Mouse (Mus musculus) hindbrain, embryonic 15.5 days (tissue): Measurements from ENCODE around the gene Abca14. TPM values are rescaled to one million over a fixed set of nuclear protein-coding genes. Genes with fewer than 3 reads are reported as not detected.
A peak's percentile ranks its signal among the peaks of the same experiment; 100 is the strongest.

Source experiments
- ATAC-seq: fragments of 200-750 bp; cut with Nextera tagmentation; 2 replicates; pipeline ENCODE4 v1.8.0; 2017; ENCODE audit warnings: low read depth, moderate number of reproducible peaks, moderate TSS enrichment; ENCODE audit not compliant: low FRiP score
- H3K27ac ChIP-seq: fragments of 300-500 bp; sonication (generic); replicated peaks from 2 replicates; pipeline ENCODE4 v1.5.1; 2015; ENCODE audit warnings: mild to moderate bottlenecking, inconsistent platforms
- H3K27me3 ChIP-seq: fragments of 300-500 bp; sonication (generic); 2 replicates; pipeline ENCODE4 v1.6.1; 2015; ENCODE audit warnings: control low read depth, inconsistent platforms
- H3K36me3 ChIP-seq: fragments of 300-500 bp; sonication (generic); 2 replicates; pipeline ENCODE4 v1.6.1; 2015; ENCODE audit warnings: control low read depth, inconsistent platforms
- H3K4me1 ChIP-seq: fragments of 300-500 bp; sonication (generic); replicated peaks from 2 replicates; pipeline ENCODE4 v1.6.1; 2015; ENCODE audit warnings: control low read depth, inconsistent platforms
- H3K4me2 ChIP-seq: fragments of 300-500 bp; sonication (generic); 2 replicates; pipeline ENCODE4 v1.6.1; 2015; ENCODE audit warnings: moderate library complexity, mild to moderate bottlenecking, inconsistent platforms
- H3K4me3 ChIP-seq: fragments of 300-500 bp; sonication (generic); 2 replicates; pipeline ENCODE4 v1.5.1; 2015; ENCODE audit warnings: mild to moderate bottlenecking, inconsistent platforms
- H3K9ac ChIP-seq: fragments of 300-500 bp; sonication (generic); 2 replicates; pipeline ENCODE4 v1.6.1; 2015; ENCODE audit warnings: inconsistent platforms
- H3K9me3 ChIP-seq: fragments of 300-500 bp; sonication (generic); 2 replicates; pipeline ENCODE4 v1.6.1; 2016; ENCODE audit warnings: control low read depth, inconsistent platforms
- WGBS: fragments of 180-500 bp; shearing (Covaris S2); methylation state at CpG from one replicate; pipeline ENCODE4 v1.1.7; 2015; 5-methylcytosine and 5-hydroxymethylcytosine counted together
- polyA plus RNA-seq: library from polyadenylated mRNA; unstranded; fragments of >200 nt; fragmentation: Nextera tagmentation; extraction: Ambion mirVana; gene quantifications from 2 replicates; pipeline ENCODE4 v1.2.1, GENCODE M21; 2015

The Abca14 gene
- polyA plus RNA-seq, 1 experiment from 2014 or later: not detected

DNA sequence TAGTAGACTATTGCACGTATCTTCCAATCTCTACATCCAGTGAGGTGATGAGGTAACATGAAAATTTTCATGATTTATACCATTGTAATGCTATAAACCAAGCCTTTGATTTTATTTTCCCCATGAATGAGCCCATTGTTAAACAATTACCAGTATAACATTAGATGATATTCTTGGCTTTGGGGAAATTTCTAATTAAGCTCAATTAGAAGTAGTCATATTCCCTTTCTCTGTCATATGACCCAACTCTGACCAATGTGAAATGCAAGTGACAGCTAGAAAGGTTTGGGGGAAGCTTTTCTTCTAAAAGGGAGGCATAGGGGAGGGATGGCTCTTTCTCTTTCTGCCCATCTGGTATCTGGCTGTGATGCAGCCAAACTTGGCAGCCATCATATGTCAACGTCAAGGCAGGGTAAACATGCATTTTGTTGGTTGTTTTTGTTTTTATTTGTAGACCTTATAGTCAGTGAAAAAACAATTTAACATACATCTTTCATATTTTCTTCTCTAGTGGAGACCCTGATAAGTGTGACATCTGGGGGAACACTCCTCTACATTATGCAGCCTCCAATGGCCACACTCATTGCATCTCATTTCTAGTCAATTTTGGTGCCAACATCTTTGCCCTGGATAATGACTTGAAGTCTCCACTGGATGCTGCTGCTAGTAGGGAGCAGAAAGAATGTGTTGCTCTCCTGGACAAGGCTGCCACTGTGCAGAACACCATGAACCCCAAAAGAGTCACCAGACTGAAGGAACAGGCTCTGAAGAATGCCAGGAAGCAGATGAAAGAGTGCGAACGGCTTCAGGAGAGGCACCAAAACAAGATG, 22.1 kb upstream of the Abca14 start:
- no peak overlapping the region for H3K4me2 ChIP-seq
- no peak overlapping the region for H3K4me3 ChIP-seq
- H3K4me1 ChIP-seq: no peaks in the 10 kb centered on the region
- no peaks in the 10 kb centered on the region for H3K27me3 ChIP-seq
- H3K27ac ChIP-seq: no peak overlapping the region
- WGBS: 86% methylated on average over 4 of the region's 4 CpGs
- H3K9me3 ChIP-seq: no peaks in the 10 kb centered on the region
- H3K9ac ChIP-seq: no peak overlapping the region
- no peak for ATAC-seq
- H3K36me3 ChIP-seq: no peaks in the 10 kb centered on the region

DNA sequence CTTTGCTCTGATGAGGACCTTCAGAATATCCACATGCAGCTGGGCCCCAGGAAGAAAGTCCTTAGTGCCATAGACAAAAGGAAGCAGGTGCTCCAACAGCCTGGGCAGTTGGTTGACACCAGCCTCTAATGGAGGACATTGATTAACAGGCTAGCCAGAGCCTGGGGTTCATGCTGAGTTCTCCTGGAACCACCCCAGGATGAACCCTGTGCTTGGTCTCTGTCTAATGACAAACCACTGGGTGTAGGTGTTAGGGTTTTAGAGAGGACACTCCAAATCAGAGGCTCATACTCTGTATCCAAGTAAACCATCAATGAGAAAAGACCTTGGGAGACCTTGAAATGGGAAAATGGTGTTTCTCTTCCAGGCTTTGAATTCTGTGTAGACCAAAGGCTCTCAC, 20.9 kb upstream of the Abca14 start:
- Histone ChIP-seq H3K4me2 (no peak overlapping the region), H3K4me3 (no peak overlapping the region), H3K4me1 (no peaks in the 10 kb centered on the region), H3K27ac (no peak overlapping the region), H3K9me3 (no peaks in the 10 kb centered on the region), H3K36me3 (no peaks in the 10 kb centered on the region), H3K27me3 (no peaks in the 10 kb centered on the region), H3K9ac (no peak overlapping the region)
- no peak for ATAC-seq

DNA sequence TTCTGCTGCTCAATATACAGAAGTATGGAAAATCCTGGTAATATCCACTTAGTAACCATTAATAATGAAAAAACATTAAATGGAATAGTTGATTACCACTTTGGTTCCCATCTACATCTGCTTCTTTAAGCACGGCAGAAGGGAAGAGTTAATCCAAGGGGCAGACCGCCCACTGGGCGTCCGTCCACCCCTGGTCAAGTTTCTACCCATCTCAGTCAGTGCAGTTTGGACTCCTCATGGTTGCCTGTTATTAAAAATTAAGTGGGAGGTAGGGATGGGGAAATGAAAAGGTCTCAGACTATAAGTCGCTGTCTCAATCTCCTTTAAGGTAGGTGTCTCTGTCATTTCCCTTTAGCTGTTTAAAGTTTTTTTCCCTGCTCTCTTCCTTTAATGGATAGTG, 14.8 kb upstream of the Abca14 start:
- WGBS: 90% methylated on average over 5 of the region's 5 CpGs

DNA sequence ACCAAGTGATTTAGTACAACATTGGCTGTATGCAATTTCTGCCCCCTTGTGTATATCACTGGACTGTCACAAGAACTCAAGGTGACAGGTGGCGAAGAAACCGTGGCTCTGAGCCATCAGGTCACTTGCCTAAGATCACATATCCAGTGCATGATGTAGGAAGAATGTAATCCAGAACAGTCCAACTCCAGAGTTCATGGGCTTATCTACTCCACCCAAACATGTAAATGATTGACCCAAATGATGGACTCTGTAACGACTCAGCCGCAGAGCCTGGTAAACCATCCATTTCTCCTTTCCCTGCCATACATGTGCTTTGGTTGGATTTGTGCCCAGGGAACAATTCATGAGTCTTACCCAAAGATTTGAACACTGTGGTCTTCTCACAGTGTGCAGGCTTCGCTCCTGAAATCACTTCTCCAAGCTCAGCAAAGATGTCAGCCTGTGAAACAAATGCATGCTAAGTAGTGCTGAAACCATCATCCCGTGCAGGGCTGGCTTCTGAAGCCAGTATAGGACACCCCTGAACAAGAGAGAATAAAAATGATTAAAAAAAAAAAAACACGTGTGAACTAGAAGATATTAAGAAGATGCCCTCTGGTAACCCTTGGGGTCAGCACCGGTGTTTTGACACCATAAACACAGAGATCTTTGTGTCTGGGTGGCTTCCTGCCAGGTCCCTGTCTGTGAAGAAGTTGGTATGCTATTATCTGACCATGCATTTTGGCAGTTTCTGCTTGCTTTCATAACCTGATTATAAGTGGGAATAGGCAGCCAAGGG, 14.2 kb upstream of the Abca14 start:
- Histone ChIP-seq H3K27me3 (no peaks in the 10 kb centered on the region), H3K4me1 (peaks cover 8% of the 10 kb centered on the region; the same call in 1 of the 2 replicates), H3K36me3 (no peaks in the 10 kb centered on the region), H3K27ac (no peak overlapping the region), H3K4me3 (no peak overlapping the region), H3K9me3 (no peaks in the 10 kb centered on the region), H3K9ac (no peak overlapping the region), H3K4me2 (no peak overlapping the region)
- WGBS: 64% methylated on average over 8 of the region's 8 CpGs
- ATAC-seq: no peak

More for the DNA sequence above, 14.8 kb upstream of the Abca14 start:
- Histone ChIP-seq H3K36me3 (no peaks in the 10 kb centered on the region), H3K9me3 (no peaks in the 10 kb centered on the region), H3K4me1 (peaks cover 8% of the 10 kb centered on the region; the same call in 1 of the 2 replicates), H3K9ac (no peak overlapping the region), H3K4me2 (no peak overlapping the region), H3K4me3 (no peak overlapping the region), H3K27me3 (no peaks in the 10 kb centered on the region), H3K27ac (no peak overlapping the region)
- ATAC-seq: no peak

DNA sequence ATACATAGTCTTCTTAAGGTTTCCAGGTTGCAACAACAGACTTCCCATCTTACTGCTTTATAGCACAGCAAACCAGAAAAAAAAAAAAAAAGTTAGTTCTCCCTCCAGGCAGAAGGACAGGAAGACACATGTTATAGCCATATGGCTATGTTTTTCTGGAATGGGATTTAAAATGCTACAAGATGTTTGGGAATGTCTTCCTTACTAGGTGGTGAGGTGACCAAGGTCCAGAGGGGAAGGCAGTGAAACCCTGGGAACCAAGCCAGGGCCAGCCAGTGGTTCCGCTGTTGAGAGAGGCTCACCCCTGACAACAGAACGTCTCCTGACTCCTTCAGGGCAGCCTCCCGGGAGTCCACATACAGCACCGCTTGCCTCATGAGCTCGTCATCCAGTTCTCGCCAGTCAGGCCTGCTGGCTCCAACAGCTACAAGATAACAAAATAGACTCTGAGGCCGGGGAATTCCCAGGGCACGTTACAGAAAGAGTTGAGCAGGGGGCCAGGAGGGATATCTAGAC, 13.6 kb upstream of the Abca14 start:
- H3K27ac ChIP-seq: no peak overlapping the region
- WGBS: 54% methylated on average over 8 of the region's 8 CpGs
- no peak for ATAC-seq

DNA sequence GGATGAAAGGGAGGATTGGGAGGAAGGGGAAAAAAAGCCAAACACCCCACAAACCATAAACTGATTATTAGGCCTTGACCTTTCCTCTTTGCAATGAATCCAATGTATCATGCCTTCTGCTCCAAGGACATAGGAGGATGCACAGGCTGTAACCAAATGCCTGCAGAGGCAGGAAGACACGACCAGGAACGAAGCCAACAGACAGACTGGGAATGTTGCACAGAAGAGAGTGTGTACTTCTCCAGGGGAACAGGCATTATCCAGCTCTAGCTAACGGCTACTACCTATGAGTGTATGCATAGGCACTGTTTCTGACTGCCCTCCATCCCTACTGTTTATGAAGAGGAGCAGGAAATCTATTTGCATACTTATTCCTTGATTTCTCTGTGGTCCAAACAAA, 11.6 kb upstream of the Abca14 start:
- Histone ChIP-seq H3K4me1 (peaks cover 8% of the 10 kb centered on the region; the same call in 1 of the 2 replicates), H3K27me3 (no peaks in the 10 kb centered on the region), H3K9ac (no peak overlapping the region), H3K4me2 (no peak overlapping the region), H3K36me3 (no peaks in the 10 kb centered on the region), H3K27ac (no peak overlapping the region), H3K9me3 (no peaks in the 10 kb centered on the region), H3K4me3 (no peak overlapping the region)
- no peak for ATAC-seq
- WGBS: 69% methylated on average over 3 of the region's 3 CpGs

More for the DNA sequence above, 13.6 kb upstream of the Abca14 start:
- H3K9ac ChIP-seq: no peak overlapping the region
- H3K4me1 ChIP-seq: peaks cover 8% of the 10 kb centered on the region; the same call in 1 of the 2 replicates
- H3K27me3 ChIP-seq: no peaks in the 10 kb centered on the region
- H3K36me3 ChIP-seq: no peaks in the 10 kb centered on the region
- no peak overlapping the region for H3K4me3 ChIP-seq
- H3K4me2 ChIP-seq: no peak overlapping the region
- no peaks in the 10 kb centered on the region for H3K9me3 ChIP-seq

DNA sequence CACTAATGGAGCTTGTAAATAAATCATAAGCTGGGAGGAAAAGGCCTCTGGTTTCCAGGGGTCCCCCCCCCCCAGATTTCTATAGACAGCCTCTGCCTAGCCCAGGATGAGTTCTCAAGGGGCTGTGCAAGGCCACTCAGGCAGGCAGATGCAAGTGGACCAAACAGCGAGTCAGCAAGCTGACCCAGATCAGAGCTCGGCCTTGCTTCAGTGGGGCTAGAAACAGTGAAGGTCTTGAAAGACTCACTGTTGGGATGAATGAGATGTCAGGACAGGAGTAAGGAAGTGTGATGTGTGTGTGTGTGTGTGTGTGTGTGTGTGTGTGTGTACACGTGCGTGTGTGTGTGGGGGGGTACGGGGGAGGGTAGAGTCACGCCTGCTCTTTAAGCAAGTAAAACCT, 10.9 kb upstream of the Abca14 start:
- no peak overlapping the region for H3K9ac ChIP-seq
- H3K4me2 ChIP-seq: no peak overlapping the region
- ATAC-seq: no peak
- H3K4me1 ChIP-seq: peaks cover 8% of the 10 kb centered on the region; the same call in 1 of the 2 replicates
- no peaks in the 10 kb centered on the region for H3K27me3 ChIP-seq
- H3K36me3 ChIP-seq: no peaks in the 10 kb centered on the region
- H3K27ac ChIP-seq: no peak overlapping the region
- 86% methylated on average over 6 of the region's 6 CpGs for WGBS
- H3K4me3 ChIP-seq: no peak overlapping the region
- no peaks in the 10 kb centered on the region for H3K9me3 ChIP-seq

DNA sequence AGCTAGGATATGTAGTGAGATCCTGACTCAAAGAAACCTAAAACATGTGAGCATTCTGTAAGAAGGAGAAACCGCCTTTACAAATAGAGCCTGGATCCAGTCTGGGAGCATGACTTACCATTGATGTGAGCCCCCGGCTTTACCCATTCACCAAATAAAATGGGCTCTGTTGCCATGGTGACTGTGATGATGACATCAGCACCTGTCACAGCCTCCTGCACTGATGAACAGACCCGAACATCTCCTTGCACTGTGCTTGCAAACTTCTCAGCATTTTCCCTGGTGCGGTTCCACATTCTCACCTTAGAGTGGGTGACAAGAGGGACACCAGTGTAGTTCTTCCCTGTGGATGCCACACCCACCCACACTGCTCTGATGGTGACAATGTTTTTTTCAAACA, 8.6 kb upstream of the Abca14 start:
- no peak overlapping the region for H3K4me3 ChIP-seq
- ATAC-seq: peak; percentile 63; the same call in 1 of the 2 replicates

DNA sequence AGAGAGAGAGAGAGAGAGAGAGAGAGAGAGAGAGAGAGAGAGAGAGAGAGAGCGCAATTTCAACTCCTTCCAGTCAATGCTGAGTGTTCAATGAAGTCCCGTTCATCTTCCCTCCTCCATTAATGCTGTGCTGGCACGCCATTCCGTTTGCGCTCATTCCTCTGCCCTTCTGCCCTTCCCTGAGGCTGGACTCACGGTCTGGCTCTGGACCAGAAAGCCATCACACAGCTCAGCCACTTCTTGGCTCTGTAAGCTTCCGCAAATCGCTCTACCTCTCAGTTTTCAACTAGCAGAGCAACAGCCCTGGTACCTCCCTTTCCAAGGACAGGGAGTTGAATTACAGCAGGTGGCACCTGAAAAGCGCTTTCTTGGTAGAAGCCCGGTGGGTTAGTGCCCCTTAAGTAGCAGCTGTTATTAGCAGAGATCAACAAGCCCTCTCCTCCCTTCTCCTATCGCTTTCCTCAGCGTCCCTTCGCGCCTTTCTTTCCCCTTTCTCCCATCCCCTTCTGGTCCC, 2.5 kb upstream of the Abca14 start:
- H3K4me2 ChIP-seq: peak overlapping the region; percentile 55
- H3K9ac ChIP-seq: no peak overlapping the region
- WGBS: under 1% methylated on average over 13 of the region's 14 CpGs
- H3K4me3 ChIP-seq: peak overlapping the region; percentile 25
- H3K4me1 ChIP-seq: peaks cover 11% of the 10 kb centered on the region
- peaks cover 22% of the 10 kb centered on the region for H3K27me3 ChIP-seq
- H3K9me3 ChIP-seq: no peaks in the 10 kb centered on the region
- H3K27ac ChIP-seq: no peak overlapping the region
- no peaks in the 10 kb centered on the region for H3K36me3 ChIP-seq
- ATAC-seq: no peak

More for the DNA sequence above, 8.6 kb upstream of the Abca14 start:
- Histone ChIP-seq H3K36me3 (no peaks in the 10 kb centered on the region), H3K27ac (no peak overlapping the region), H3K9me3 (no peaks in the 10 kb centered on the region), H3K27me3 (peaks cover 5% of the 10 kb centered on the region), H3K4me2 (no peak overlapping the region), H3K4me1 (peaks cover 2% of the 10 kb centered on the region; the same call in 1 of the 2 replicates), H3K9ac (no peak overlapping the region)
- 54% methylated on average over 4 of the region's 4 CpGs for whole genome bisulfite sequencing

DNA sequence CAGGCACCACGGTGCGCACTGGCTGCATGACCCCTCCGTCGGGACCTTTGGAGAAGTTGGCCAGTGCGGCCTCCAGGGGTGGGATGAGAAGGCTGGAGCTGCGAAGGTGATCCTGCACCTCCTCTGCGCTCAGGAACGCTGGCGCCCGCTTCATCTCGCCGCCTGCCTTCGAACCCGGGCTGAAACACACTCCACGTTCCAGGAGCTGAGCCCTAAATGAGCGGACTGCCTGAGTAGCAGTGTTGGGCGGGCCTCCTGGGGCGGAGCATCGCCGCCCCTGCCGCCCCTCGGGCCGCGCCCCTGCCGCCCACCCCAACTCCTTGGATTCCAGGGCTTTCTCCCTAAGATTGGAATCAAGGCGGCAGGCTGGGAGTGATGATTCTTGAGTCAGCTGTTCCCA, 2.0 kb upstream of the Abca14 start, which contains the start of gene Crym:
Gene Crym (minus strand): TSS at position 341 of the 400 bp plus-strand sequence.
- Histone ChIP-seq H3K36me3 (no peaks in the 10 kb centered on the region), H3K4me3 (peak within 1 kb of the TSS; percentile 25), H3K4me2 (peak within 1 kb of the TSS; percentile 55), H3K27ac (no peak within 1 kb of the TSS), H3K9me3 (no peaks in the 10 kb centered on the region), H3K9ac (no peak within 1 kb of the TSS), H3K27me3 (peaks cover 22% of the 10 kb centered on the region), H3K4me1 (peaks cover 11% of the 10 kb centered on the region)
- WGBS: 3% methylated on average over 26 of the region's 26 CpGs
- ATAC-seq: no peak; the same call in 1 of the 2 replicates

DNA sequence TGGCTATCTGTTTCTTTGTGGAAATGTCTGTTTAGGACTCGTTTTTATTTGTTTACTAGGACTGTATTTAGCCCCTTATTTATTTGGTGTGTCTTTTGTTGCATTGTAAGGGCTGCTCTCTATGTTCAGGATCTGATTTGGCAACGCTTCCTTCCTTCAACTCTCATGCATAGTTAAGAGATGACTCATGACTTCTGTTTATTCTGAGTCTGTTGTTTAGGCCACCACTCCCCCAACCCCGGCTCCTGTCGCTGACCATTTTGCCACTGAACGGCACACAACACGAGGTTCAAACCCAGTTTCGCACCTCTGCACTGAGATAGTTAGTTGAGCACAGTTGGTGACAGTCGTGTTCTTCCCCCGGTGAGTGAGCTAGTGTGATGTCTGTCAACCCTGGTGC, 2.2 kb downstream of the Abca14 start:
- H3K27ac ChIP-seq: no peak overlapping the region
- no peak overlapping the region for H3K4me2 ChIP-seq
- 73% methylated on average over 9 of the region's 9 CpGs for WGBS
- ATAC-seq: no peak
- H3K9me3 ChIP-seq: no peaks in the 10 kb centered on the region
- H3K27me3 ChIP-seq: peaks cover 10% of the 10 kb centered on the region
- no peak overlapping the region for H3K9ac ChIP-seq
- H3K4me1 ChIP-seq: peaks cover 11% of the 10 kb centered on the region
- no peaks in the 10 kb centered on the region for H3K36me3 ChIP-seq
- no peak overlapping the region for H3K4me3 ChIP-seq

DNA sequence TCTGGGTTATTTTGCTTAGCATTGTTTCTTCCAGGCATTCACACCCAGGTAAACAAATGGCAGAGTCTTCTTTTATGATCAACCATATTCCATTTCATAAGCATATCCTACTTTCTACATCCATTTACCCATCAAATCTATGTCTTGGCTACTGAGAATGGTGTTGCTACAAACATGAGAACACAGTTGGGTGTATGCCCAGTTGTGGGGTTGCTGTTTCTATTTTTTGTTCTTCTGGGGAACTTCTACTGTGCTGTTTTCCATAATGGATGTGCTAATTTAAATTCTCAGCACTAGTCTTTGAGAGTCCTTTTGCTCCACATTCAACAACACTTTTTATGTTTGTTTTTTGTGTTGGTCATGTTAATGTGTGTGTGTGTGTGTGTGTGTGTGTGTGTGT, 24.8 kb downstream of the Abca14 start:
- no peaks in the 10 kb centered on the region for H3K27me3 ChIP-seq
- H3K36me3 ChIP-seq: no peaks in the 10 kb centered on the region
- no peak overlapping the region for H3K4me2 ChIP-seq
- H3K9me3 ChIP-seq: no peaks in the 10 kb centered on the region
- no peaks in the 10 kb centered on the region for H3K4me1 ChIP-seq
- H3K4me3 ChIP-seq: no peak overlapping the region
- H3K9ac ChIP-seq: no peak overlapping the region
- H3K27ac ChIP-seq: no peak overlapping the region
- no peak for ATAC-seq
